Mouse (Mus musculus): Measurements from ENCODE around the gene Srl.
A peak's percentile ranks its signal among the peaks of the same experiment; 100 is the strongest.
"Not testable (repeated sequence)": the region's sequence is repeated elsewhere in the genome, so short reads cannot be mapped to it uniquely, and the experiment has no call there.

Gene Srl

GRCm38 (mm10) chr16:4541501-4542198 is at the start of gene Srl:
Srl (minus strand) TSS chr16:4541816.
- peak; percentile 99 for DNase-seq

- no peak for DNase-seq
These were observed 48.6 kb upstream of the Srl start for GRCm38 (mm10) chr16:4590236-4590635.

GRCm38 (mm10) chr16:4587516-4588210 is 46.0 kb upstream of the Srl start:
- DNase-seq, result no peak

GRCm38 (mm10) chr16:4586531-4587123 is 45.0 kb upstream of the Srl start:
- peak; percentile 93 for DNase-seq

GRCm38 (mm10) chr16:4585642-4586530 is 44.3 kb upstream of the Srl start:
- DNase-seq, result no peak

GRCm38 (mm10) chr16:4584438-4584837 is 42.8 kb upstream of the Srl start:
- DNase-seq, result no peak

GRCm38 (mm10) chr16:4583807-4584206 is 42.2 kb upstream of the Srl start:
- DNase-seq, result no peak

- DNase-seq, result not testable (repeated sequence)
These were observed 39.6 kb upstream of the Srl start for GRCm38 (mm10) chr16:4581179-4581578.

- no peak for DNase-seq
These were observed 37.0 kb upstream of the Srl start for GRCm38 (mm10) chr16:4578630-4579029.

- no peak for DNase-seq
These were observed 35.3 kb upstream of the Srl start for GRCm38 (mm10) chr16:4576873-4577272.

GRCm38 (mm10) chr16:4576038-4576437 is 34.4 kb upstream of the Srl start:
- no peak for DNase-seq

GRCm38 (mm10) chr16:4570737-4571136 is 29.1 kb upstream of the Srl start:
- no peak for DNase-seq

- peak; percentile 80 for DNase-seq
These were observed 26.3 kb upstream of the Srl start for GRCm38 (mm10) chr16:4567912-4568311.

- DNase-seq, result peak; percentile 76
These were observed 18.7 kb upstream of the Srl start for GRCm38 (mm10) chr16:4560145-4560952.

GRCm38 (mm10) chr16:4559715-4560144 is 18.1 kb upstream of the Srl start, which contains the start of gene Tfap4:
Tfap4 (minus strand) TSS chr16:4559854.
- DNase-seq, result peak; percentile 90

GRCm38 (mm10) chr16:4558980-4559631 is 17.5 kb upstream of the Srl start:
- DNase-seq, result peak; percentile 80

GRCm38 (mm10) chr16:4558384-4558979 is 16.9 kb upstream of the Srl start:
- peak; percentile 90 for DNase-seq

- DNase-seq, result peak; percentile 67
These were observed 16.3 kb upstream of the Srl start for GRCm38 (mm10) chr16:4557949-4558348.

- DNase-seq, result no peak
These were observed 15.5 kb upstream of the Srl start for GRCm38 (mm10) chr16:4557085-4557484.

GRCm38 (mm10) chr16:4555555-4555954 is 13.9 kb upstream of the Srl start:
- DNase-seq, result no peak
